Mouse (Mus musculus): ENCODE data around the gene Gm13306. TPM values are rescaled to one million over a fixed set of nuclear protein-coding genes. Genes with fewer than 3 reads are reported as not detected.

Gene Gm13306
- polyA plus RNA-seq, 1 experiment from 2014 or later: 0.28 TPM

Other genes starting within 250 kb of the Gm13306 start
- gene Gm21541, start 249.8 kb upstream of the Gm13306 start, polyA plus RNA-seq (2015; fragmentation: Nextera tagmentation; extraction: Ambion mirVana): 8.4 and 14.8 TPM in 2 replicates
- 1.2 and 1.5 TPM in 2 replicates for gene Gm20878, start 211.9 kb upstream of the Gm13306 start, polyA plus RNA-seq (2015; fragmentation: Nextera tagmentation; extraction: Ambion mirVana)
- 0.31 and 0.39 TPM in 2 replicates for gene Fam205a4, start 187.4 kb upstream of the Gm13306 start, polyA plus RNA-seq (2015; fragmentation: Nextera tagmentation; extraction: Ambion mirVana)
- 0.07 TPM in 1 of 2 replicates, not detected in the other for gene Gm21093, start 118.7 kb upstream of the Gm13306 start, polyA plus RNA-seq (2015; fragmentation: Nextera tagmentation; extraction: Ambion mirVana)
- gene Gm3893, start 62.2 kb upstream of the Gm13306 start, polyA plus RNA-seq (2015; fragmentation: Nextera tagmentation; extraction: Ambion mirVana): not detected in 2 replicates
- gene Gm13304, start 38.6 kb upstream of the Gm13306 start, polyA plus RNA-seq (2015; fragmentation: Nextera tagmentation; extraction: Ambion mirVana): 0.33 TPM in 1 of 2 replicates, not detected in the other
- 0.21 TPM in 1 of 2 replicates, not detected in the other for gene Gm13305, start 15.2 kb downstream of the Gm13306 start, polyA plus RNA-seq (2015; fragmentation: Nextera tagmentation; extraction: Ambion mirVana)
- not detected in 2 replicates for gene Gm10600, start 87.2 kb downstream of the Gm13306 start, polyA plus RNA-seq (2015; fragmentation: Nextera tagmentation; extraction: Ambion mirVana)
- 0.89 TPM in 1 of 2 replicates, not detected in the other for gene Ccl21b, start 102.3 kb downstream of the Gm13306 start, polyA plus RNA-seq (2015; fragmentation: Nextera tagmentation; extraction: Ambion mirVana)
- not detected in 2 replicates for gene Gm21953, start 140.8 kb downstream of the Gm13306 start, polyA plus RNA-seq (2015; fragmentation: Nextera tagmentation; extraction: Ambion mirVana)
- gene Fam205a3, start 164.9 kb downstream of the Gm13306 start, polyA plus RNA-seq (2015; fragmentation: Nextera tagmentation; extraction: Ambion mirVana): not detected in 2 replicates